Mouse (Mus musculus) left cerebral cortex, postnatal 14 days (tissue): ENCODE data around the gene 4933415A04Rik. TPM values are rescaled to one million over a fixed set of nuclear protein-coding genes. Genes with fewer than 3 reads are reported as not detected.
A peak's percentile ranks its signal among the peaks of the same experiment; 100 is the strongest.

Experiments
- DNase-seq, 2 experiments: peaks; one replicate each; pipeline ENCODE4 v3.0.0; 2021 to 2022; ENCODE audit warnings: low spot score in 2 of 2, mixed read lengths in 1 of 2
- intact Hi-C: fragments of 180-260 bp; cut with DNase I; formaldehyde crosslinking; loops from one replicate; pipeline ENCODE4 v1.15.1; 2025
- total RNA-seq, 2 experiments: library from RNA; stranded (reverse); gene quantifications; 2 replicates each; pipeline ENCODE4 v1.2.3; 2021

The 4933415A04Rik gene
- total RNA-seq, 2 experiments from 2014 or later, result 1.1 TPM

DNA sequence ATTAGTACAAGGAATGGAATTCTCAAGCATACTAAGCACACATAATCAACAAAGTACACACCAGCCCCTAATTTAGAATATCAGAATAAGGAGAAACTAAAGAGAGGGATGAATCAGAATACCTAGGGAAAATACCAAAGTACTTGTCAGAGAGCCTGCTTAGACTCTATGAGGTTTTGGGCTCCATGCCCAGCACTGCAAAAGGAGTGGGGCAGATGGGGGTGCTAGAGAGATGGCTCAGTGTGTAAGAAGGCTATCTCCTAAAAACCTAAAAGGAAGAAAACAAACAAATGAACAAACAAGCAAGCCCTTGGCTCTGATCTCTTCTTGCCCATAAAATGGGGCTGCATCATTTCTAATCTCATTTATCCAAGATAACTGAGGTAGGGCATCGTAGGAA is 37.5 kb downstream of the 4933415A04Rik start:
- peak in 1 of 2 experiments; percentile 51 for DNase-seq
- intact Hi-C loops, result no loop called here

- intact Hi-C loops, result loop anchor here (5.0 kb wide), 1 partner anchor 56 kb away; the partner anchor contains the start of gene Pwwp2a
- peak; percentile 51 to 54 for DNase-seq
Measured at GRCm38 (mm10) chr11:43626300-43626926, 39.6 kb downstream of the 4933415A04Rik start.

GRCm38 (mm10) chr11:43626927-43627645 is 40.2 kb downstream of the 4933415A04Rik start:
- intact Hi-C loops, result loop anchor here (5.0 kb wide), 1 partner anchor 55 kb away; the partner anchor contains the start of gene Pwwp2a
- DNase-seq, result peak in 1 of 2 experiments; percentile 49

GRCm38 (mm10) chr11:43631645-43632044 is 44.8 kb downstream of the 4933415A04Rik start:
- DNase-seq, result no peak
- intact Hi-C loops, result no loop called here

GRCm38 (mm10) chr11:43632566-43632965 is 45.7 kb downstream of the 4933415A04Rik start:
- intact Hi-C loops, result no loop called here
- DNase-seq, result peak; percentile 38 to 67

- DNase-seq, result no peak
- intact Hi-C loops, result no loop called here
Measured at GRCm38 (mm10) chr11:43633165-43633564, 46.3 kb downstream of the 4933415A04Rik start.

DNA sequence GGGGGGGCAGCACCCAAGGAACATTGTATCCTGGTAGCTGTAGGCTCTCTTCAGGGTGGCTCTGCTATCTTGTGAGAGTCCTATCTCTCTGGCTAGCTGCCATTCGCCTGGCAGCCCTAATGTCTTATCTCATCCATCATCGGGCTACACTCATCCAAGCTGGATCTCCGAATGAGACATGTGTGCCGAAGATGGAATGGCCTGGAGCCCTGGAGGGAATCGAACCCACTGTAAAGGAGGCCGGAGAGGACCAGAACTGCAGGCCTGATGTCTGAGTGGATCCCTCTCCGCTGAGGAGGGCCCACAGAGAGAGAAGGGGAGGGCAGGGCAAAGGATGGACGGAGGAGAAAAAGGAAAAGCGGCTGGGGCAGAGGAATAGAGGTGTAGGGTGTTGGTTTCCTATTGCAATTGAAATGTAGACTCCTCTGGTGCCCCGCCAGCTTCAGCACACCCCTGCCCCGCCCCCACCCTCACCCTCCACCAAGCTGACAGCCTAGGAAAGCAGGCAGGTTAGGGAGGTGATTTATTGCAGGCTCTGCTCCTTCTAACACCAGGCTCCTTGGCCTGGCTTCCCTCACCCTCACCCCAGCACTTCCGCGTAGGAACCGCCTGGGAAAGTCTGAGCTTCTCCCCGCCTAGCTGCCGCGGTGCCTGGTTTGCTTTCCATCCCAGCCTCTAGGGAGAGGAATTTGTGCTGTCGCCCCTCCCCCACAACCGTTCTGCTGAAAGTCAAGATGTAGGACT is 47.0 kb downstream of the 4933415A04Rik start:
- intact Hi-C loops, result no loop called here
- DNase-seq, result peak; percentile 59 to 74

DNA sequence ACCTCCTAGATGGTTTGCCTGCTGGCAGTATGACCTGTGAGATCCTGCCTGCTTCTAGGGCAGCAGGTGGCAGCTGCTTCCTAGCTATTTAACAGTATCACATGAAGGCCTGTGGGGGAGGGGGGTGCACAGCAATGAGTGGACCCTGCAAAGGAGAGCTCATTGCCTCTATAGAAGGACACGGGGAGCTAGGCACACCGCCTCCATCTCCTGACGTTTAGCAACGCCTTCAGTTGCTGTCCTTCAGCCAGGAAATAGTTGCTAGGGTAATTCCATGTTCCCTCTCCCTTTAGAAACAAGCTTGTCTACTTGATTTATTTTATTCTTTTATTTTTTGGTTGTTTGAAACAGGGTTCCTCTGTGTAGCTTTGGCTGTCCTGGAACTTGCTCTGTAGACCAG is 49.9 kb downstream of the 4933415A04Rik start:
- intact Hi-C loops, result no loop called here

GRCm38 (mm10) chr11:43638486-43638885 is 51.6 kb downstream of the 4933415A04Rik start:
- no peak for DNase-seq
- intact Hi-C loops, result no loop called here

More for the DNA sequence above, 49.9 kb downstream of the 4933415A04Rik start:
- DNase-seq, result peak; percentile 30 to 60

Other genes starting within 250 kb of the 4933415A04Rik start
- gene Pttg1, start 160.8 kb upstream of the 4933415A04Rik start, total RNA-seq, result 10 to 100 TPM; 17.6 to 18.7 TPM
- 10 to 100 TPM; 43.7 to 48.9 TPM for gene Slu7, start 153.3 kb upstream of the 4933415A04Rik start, total RNA-seq
- gene C1qtnf2, start 112.8 kb upstream of the 4933415A04Rik start, total RNA-seq, result 1 to 10 TPM; 3.6 to 3.8 TPM
- gene Ccnjl, start 58.3 kb upstream of the 4933415A04Rik start, total RNA-seq, result 1 to 10 TPM; 5.6 to 6.2 TPM
- not detected for gene Fabp6, start 14.5 kb downstream of the 4933415A04Rik start, total RNA-seq
- 10 to 100 TPM; 56.7 to 58.3 TPM for gene Pwwp2a, start 95.0 kb downstream of the 4933415A04Rik start, total RNA-seq
- 10 to 100 TPM; 53.9 to 58.5 TPM for gene Ttc1, start 161.0 kb downstream of the 4933415A04Rik start, total RNA-seq